Mouse (Mus musculus): ENCODE measurements at regions not wholly inside any gene's neighbourhood (a gene's known extent, or its start where the extent isn't known, plus 50 kb on each side); places are given as distances from the start of the nearest gene placed in this dataset.
"Not testable (repeated sequence)": the region's sequence is repeated elsewhere in the genome, so short reads cannot be mapped to it uniquely, and the experiment has no call there.

DNA sequence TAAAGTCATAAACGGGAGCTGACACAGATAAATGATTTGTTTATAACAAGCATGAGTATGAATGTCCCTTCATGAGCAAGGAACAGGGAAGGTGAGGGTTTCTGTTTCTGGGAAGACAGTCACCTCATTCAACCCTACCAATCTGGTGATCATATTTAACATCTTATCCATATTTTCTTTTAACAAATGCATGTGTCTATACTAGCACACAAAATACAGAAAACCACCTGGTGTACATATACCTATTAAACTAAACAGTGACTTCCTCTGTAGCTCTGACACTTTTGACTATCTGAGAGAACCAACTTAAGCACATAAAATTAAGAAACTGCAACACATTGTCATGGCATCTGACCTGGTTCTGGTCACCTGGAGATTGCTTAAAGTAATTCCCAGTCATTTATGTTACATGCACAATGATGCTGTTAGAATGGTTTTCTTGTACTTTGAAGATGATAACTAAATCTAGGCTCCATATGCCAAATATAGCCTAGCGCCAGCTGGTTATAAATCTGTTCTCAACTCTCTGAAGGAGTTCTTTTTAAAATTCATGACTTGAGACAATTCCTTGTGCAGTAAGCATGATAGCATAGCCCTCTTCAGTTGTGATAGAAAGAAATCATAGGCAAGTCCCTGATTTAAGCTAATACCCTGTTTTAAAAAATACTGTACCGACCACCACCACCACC is 1163.6 kb upstream of the Tyrp1 start:
- no peaks in the 10 kb centered on the region for H3K4me1 ChIP-seq (ENCODE audit: control insufficient read depth, insufficient read depth, low read length)
- no peaks in the 10 kb centered on the region for H3K27me3 ChIP-seq (replicated peaks; ENCODE audit: control insufficient read depth, insufficient read depth, low read length)
- 77% methylated on average over 3 of the region's 3 CpGs for WGBS
- H3K36me3 ChIP-seq (ENCODE audit: control insufficient read depth, insufficient read depth, low read length): no peaks in the 10 kb centered on the region
- no peak for ATAC-seq (ENCODE audit: low read depth)
- no peaks in the 10 kb centered on the region for H3K9me3 ChIP-seq (ENCODE audit: control insufficient read depth, low read length)
- no peak overlapping the region for H3K9ac ChIP-seq (ENCODE audit: low read depth, low read length)
- no peak for DNase-seq (ENCODE audit: low spot score)
- H3K4me2 ChIP-seq (ENCODE audit: low read depth, low read length): no peak overlapping the region
- no peak overlapping the region for H3K27ac ChIP-seq (replicated peaks; ENCODE audit: low read depth, low read length)
- no peak overlapping the region for H3K4me3 ChIP-seq (ENCODE audit: low read depth, low read length)

DNA sequence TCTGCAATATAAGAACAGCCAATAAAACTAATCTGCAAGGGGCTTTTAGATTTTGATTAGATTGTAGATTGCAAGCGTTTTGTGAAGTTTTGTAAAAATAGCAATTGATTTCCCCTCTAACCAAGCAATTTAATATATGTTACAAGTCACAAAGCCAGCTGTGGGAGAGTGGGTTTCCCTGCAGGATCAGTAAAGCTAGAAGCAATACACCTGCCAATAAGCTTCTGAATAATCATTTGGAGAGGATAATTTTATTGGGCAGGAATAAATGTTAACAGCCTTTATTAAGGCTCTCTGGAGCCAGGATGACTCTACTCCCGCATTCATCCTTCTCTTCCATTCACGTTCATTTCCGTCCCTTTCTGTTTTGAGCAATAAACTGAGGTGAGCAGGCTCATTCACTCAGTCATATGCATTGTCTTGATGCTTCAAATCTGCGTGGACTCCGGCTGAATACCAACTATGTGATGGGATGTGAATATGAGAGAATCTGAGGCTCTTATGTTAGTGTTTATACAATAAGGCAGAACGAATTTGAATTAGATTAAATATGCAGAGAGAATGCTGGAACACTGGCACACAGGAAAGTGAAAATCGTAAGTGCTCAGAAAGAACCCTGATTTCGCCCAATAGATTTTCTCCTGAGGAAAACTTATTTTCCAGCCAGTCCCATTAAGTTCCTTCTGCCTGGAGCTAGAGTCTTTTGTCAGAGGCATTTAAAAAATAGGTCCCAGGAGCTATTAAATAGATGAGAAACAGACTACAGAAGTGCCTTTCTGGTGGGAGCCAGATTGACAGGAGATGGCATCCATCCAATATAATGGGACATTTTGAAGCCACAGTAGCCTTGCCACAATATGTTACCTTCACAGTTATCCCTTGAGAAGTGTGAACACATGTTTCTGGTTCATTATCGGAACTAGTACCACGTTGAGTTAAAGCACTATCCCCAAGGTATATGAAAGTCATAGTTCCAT is 1138.8 kb upstream of the Tyrp1 start:
- H3K4me2 ChIP-seq (ENCODE audit: low read depth, low read length): no peak overlapping the region
- DNase-seq (ENCODE audit: low spot score) (peak; percentile 2), ATAC-seq (ENCODE audit: low read depth) (no peak)
- no peak overlapping the region for H3K9ac ChIP-seq (ENCODE audit: low read depth, low read length)
- no peaks in the 10 kb centered on the region for H3K36me3 ChIP-seq (ENCODE audit: control insufficient read depth, insufficient read depth, low read length)
- H3K4me1 ChIP-seq (ENCODE audit: control insufficient read depth, insufficient read depth, low read length): no peaks in the 10 kb centered on the region
- no peak overlapping the region for H3K27ac ChIP-seq (replicated peaks; ENCODE audit: low read depth, low read length)
- 61% methylated on average over 11 of the region's 11 CpGs for WGBS
- no peaks in the 10 kb centered on the region for H3K27me3 ChIP-seq (replicated peaks; ENCODE audit: control insufficient read depth, insufficient read depth, low read length)
- no peak overlapping the region for H3K4me3 ChIP-seq (ENCODE audit: low read depth, low read length)
- H3K9me3 ChIP-seq (ENCODE audit: control insufficient read depth, low read length): no peaks in the 10 kb centered on the region

DNA sequence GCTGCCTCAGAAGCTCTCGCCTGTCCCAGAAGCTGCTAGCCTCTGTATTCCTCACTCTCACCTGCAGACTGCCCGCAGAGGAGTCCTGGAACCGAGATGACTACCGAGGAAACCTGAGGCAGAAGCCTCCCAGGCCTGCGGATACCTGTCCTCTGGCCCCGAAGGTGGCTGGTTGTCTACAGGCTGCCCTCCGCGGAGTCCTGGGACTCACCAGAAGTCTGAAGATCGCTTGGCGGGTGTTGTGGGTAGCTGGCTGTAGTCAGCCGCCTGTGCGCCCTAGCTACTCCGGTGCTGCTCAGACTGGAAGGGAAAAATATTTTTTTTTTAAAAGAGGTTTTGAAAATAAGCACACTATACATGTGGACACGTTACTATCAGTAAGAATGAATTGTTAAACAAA is 1113.0 kb upstream of the Tyrp1 start:
- not testable (repeated sequence) for DNase-seq (ENCODE audit: low spot score); H3K4me3 ChIP-seq (ENCODE audit: low read depth, low read length); H3K27ac ChIP-seq (replicated peaks; ENCODE audit: low read depth, low read length); ATAC-seq (ENCODE audit: low read depth); H3K9ac ChIP-seq (ENCODE audit: low read depth, low read length); H3K27me3 ChIP-seq (replicated peaks; ENCODE audit: control insufficient read depth, insufficient read depth, low read length); H3K9me3 ChIP-seq (ENCODE audit: control insufficient read depth, low read length); H3K36me3 ChIP-seq (ENCODE audit: control insufficient read depth, insufficient read depth, low read length); H3K4me1 ChIP-seq (ENCODE audit: control insufficient read depth, insufficient read depth, low read length); H3K4me2 ChIP-seq (ENCODE audit: low read depth, low read length)
- WGBS: 85% methylated on average over 14 of the region's 14 CpGs

DNA sequence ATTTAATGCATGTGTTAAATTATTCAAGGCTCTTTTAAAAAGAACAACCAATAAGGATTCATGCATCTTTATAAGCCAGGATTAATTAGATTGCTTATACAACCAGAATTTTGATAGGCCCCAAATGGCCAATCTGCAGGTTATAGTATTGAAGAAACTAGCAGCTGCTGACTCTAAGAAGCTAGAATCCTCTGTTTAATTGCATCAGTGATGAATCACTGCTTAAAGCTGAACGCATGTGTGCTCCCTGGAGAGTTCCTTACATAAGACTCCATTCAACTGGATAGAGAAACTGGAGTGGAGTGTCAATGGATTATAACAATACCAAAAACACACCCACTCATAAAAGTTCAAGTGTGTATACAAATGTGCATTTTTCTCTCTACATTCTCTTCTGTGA is 1109.8 kb upstream of the Tyrp1 start:
- no peaks in the 10 kb centered on the region for H3K4me1 ChIP-seq (ENCODE audit: control insufficient read depth, insufficient read depth, low read length)
- H3K36me3 ChIP-seq (ENCODE audit: control insufficient read depth, insufficient read depth, low read length): no peaks in the 10 kb centered on the region
- no peaks in the 10 kb centered on the region for H3K27me3 ChIP-seq (replicated peaks; ENCODE audit: control insufficient read depth, insufficient read depth, low read length)
- WGBS: 63% methylated on average over 1 of the region's 1 CpGs
- no peak overlapping the region for H3K9ac ChIP-seq (ENCODE audit: low read depth, low read length)
- H3K27ac ChIP-seq (replicated peaks; ENCODE audit: low read depth, low read length): no peak overlapping the region
- no peak for ATAC-seq (ENCODE audit: low read depth)
- peak; percentile 9 for DNase-seq (ENCODE audit: low spot score)
- H3K4me3 ChIP-seq (ENCODE audit: low read depth, low read length): no peak overlapping the region
- H3K4me2 ChIP-seq (ENCODE audit: low read depth, low read length): no peak overlapping the region
- no peaks in the 10 kb centered on the region for H3K9me3 ChIP-seq (ENCODE audit: control insufficient read depth, low read length)

DNA sequence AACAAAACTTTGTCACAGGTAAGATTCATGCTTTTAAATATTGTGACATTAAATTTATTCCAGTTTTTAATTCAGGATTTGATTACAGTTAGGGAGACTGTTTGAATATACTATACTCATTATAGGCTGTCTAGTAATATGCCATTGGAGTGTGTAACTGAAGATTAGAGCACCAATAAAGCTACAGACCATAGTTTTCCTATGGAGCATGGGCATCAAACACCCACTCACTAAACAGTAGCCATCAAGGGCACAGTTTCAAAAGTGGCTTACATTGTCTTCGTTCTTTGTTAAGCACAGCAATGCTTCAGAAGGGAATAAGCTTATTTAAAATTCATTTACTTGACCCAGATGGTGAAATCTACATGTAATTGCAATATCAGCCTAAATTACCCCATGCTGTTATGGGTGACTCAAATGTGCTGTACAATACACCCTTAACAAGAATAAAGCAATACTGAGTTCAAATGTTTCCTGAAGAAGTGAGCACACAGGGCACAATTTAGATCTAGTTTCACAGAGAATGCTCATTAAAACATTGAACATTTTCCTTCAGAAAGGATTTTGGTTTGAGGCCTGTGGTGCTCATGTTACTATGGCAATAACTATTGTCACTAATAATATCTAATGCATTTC is 1092.9 kb upstream of the Tyrp1 start:
- Histone ChIP-seq H3K9me3 (ENCODE audit: control insufficient read depth, low read length) (no peaks in the 10 kb centered on the region), H3K9ac (ENCODE audit: low read depth, low read length) (no peak overlapping the region), H3K36me3 (ENCODE audit: control insufficient read depth, insufficient read depth, low read length) (no peaks in the 10 kb centered on the region), H3K27ac (replicated peaks; ENCODE audit: low read depth, low read length) (no peak overlapping the region), H3K4me3 (ENCODE audit: low read depth, low read length) (no peak overlapping the region), H3K27me3 (replicated peaks; ENCODE audit: control insufficient read depth, insufficient read depth, low read length) (no peaks in the 10 kb centered on the region), H3K4me2 (ENCODE audit: low read depth, low read length) (no peak overlapping the region), H3K4me1 (ENCODE audit: control insufficient read depth, insufficient read depth, low read length) (no peaks in the 10 kb centered on the region)
- ATAC-seq (ENCODE audit: low read depth): no peak
- whole genome bisulfite sequencing: 74% methylated on average over 1 of the region's 1 CpGs
- no peak for DNase-seq (ENCODE audit: low spot score)

All from embryonic facial prominence, embryonic 14.5 days (tissue).